Comparison of ENCODE assay signal across 8 mouse cellular contexts in genomic region chr13:13349288-13349687, GRCm38 (mm10). TPM values are rescaled to one million over a fixed set of nuclear protein-coding genes. Genes with fewer than 3 reads are reported as not detected.
A peak's percentile ranks its signal among the peaks of the same experiment; 100 is the strongest.
DNase-seq lines count a peak whose midpoint lies in the region; ATAC-seq and TF ChIP-seq lines count a peak whose summit lies in the region.

No protein-coding gene starts in this region.

- H3K4me3 ChIP-seq in intestine, postnatal 0 days (ENCODE audit: low read depth, low read length) = no peak overlapping the region
- H3K4me3 ChIP-seq in intestine, embryonic 15.5 days (replicated peaks) = no peak overlapping the region
- no peak overlapping the region for H3K4me3 ChIP-seq in G1E (ENCODE audit: low read depth, low read length)
- H3K4me3 ChIP-seq in liver, postnatal 0 days (ENCODE audit: low read depth, low read length) = no peak overlapping the region
- no peak overlapping the region for H3K4me3 ChIP-seq in intestine, embryonic 16.5 days (ENCODE audit: low read length)

- TF ChIP-seq EP300 in liver, postnatal 0 days (IDR thresholded peaks at IDR 0.05; ENCODE audit: low read depth) = no peak

- no peak for DNase-seq in G1E (ENCODE audit: low spot score)
- peak; percentile 19 for DNase-seq in brain, embryonic 14.5 days (ENCODE audit: low read depth)
- DNase-seq in liver, postnatal 0 days = peak; percentile 61
- peak; percentile 68 for DNase-seq in right cerebral cortex, postnatal 14 days

- no peak overlapping the region for H3K4me2 ChIP-seq in intestine, postnatal 0 days (replicated peaks; ENCODE audit: low read depth)
- no peak overlapping the region for H3K4me2 ChIP-seq in intestine, embryonic 15.5 days (replicated peaks)
- H3K4me2 ChIP-seq in liver, postnatal 0 days (ENCODE audit: low read depth, low read length) = no peak overlapping the region
- H3K4me2 ChIP-seq in intestine, embryonic 16.5 days (ENCODE audit: low read depth, low read length) = no peak overlapping the region

- ATAC-seq in intestine, postnatal 0 days = no peak
- ATAC-seq in intestine, embryonic 15.5 days = no peak
- peak; percentile 28; the same call in 1 of the 2 replicates for ATAC-seq in G1E (ENCODE audit: extremely low read depth, insufficient number of reproducible peaks, low FRiP score, poor library complexity, severe bottlenecking)
- ATAC-seq in granulocyte monocyte progenitor cell, adult 5-6 weeks (replicated peaks; ENCODE audit: poor library complexity, severe bottlenecking) = peak; percentile 69
- no peak for ATAC-seq in liver, postnatal 0 days
- ATAC-seq in intestine, embryonic 16.5 days = no peak

- H3K27me3 ChIP-seq in intestine, postnatal 0 days (replicated peaks; ENCODE audit: control insufficient read depth, insufficient read depth, low read length) = no peaks in the 10 kb centered on the region
- no peaks in the 10 kb centered on the region for H3K27me3 ChIP-seq in intestine, embryonic 15.5 days (replicated peaks)
- no peaks in the 10 kb centered on the region for H3K27me3 ChIP-seq in G1E (ENCODE audit: insufficient read depth, low read length)
- no peaks in the 10 kb centered on the region for H3K27me3 ChIP-seq in liver, postnatal 0 days (ENCODE audit: insufficient read depth, low read length)
- H3K27me3 ChIP-seq in intestine, embryonic 16.5 days (replicated peaks; ENCODE audit: control insufficient read depth, insufficient read depth, low read length) = no peaks in the 10 kb centered on the region

- no peak for TF ChIP-seq POLR2A in brain, embryonic 14.5 days (IDR thresholded peaks at IDR 0.05; ENCODE audit: borderline replicate concordance, extremely low read depth, insufficient read depth, insufficient read length, poor library complexity, severe bottlenecking)

- H3K9me3 ChIP-seq in intestine, postnatal 0 days (ENCODE audit: control insufficient read depth) = no peaks in the 10 kb centered on the region
- H3K9me3 ChIP-seq in intestine, embryonic 15.5 days = no peaks in the 10 kb centered on the region
- no peaks in the 10 kb centered on the region for H3K9me3 ChIP-seq in G1E (replicated peaks)
- H3K9me3 ChIP-seq in liver, postnatal 0 days (ENCODE audit: low read length) = no peaks in the 10 kb centered on the region
- no peaks in the 10 kb centered on the region for H3K9me3 ChIP-seq in intestine, embryonic 16.5 days (ENCODE audit: control insufficient read depth, low read length)

- no peaks in the 10 kb centered on the region for H3K36me3 ChIP-seq in intestine, postnatal 0 days (ENCODE audit: control insufficient read depth, insufficient read depth)
- H3K36me3 ChIP-seq in intestine, embryonic 15.5 days = no peaks in the 10 kb centered on the region
- H3K36me3 ChIP-seq in G1E (replicated peaks) = no peaks in the 10 kb centered on the region
- no peaks in the 10 kb centered on the region for H3K36me3 ChIP-seq in liver, postnatal 0 days (replicated peaks; ENCODE audit: insufficient read depth, low read length)
- no peaks in the 10 kb centered on the region for H3K36me3 ChIP-seq in intestine, embryonic 16.5 days (ENCODE audit: control insufficient read depth, insufficient read depth, low read length)

- peak; percentile 53 for TF ChIP-seq CTCF in intestine, postnatal 0 days (IDR thresholded peaks at IDR 0.05; ENCODE audit: low read depth)
- no peak for TF ChIP-seq CTCF in G1E (IDR thresholded peaks at IDR 0.05; ENCODE audit: low read depth, low read length)
- no peak for TF ChIP-seq CTCF in brain, embryonic 14.5 days (IDR thresholded peaks at IDR 0.05; ENCODE audit: borderline replicate concordance, extremely low read depth, insufficient read depth, insufficient read length)
- peak; percentile 56 for TF ChIP-seq CTCF in liver, postnatal 0 days (IDR thresholded peaks at IDR 0.05; ENCODE audit: low read depth)

- no peak overlapping the region for H3K27ac ChIP-seq in intestine, postnatal 0 days (ENCODE audit: low read depth, low read length)
- H3K27ac ChIP-seq in intestine, embryonic 15.5 days = no peak overlapping the region
- H3K27ac ChIP-seq in liver, postnatal 0 days (ENCODE audit: low read depth) = no peak overlapping the region
- no peak overlapping the region for H3K27ac ChIP-seq in intestine, embryonic 16.5 days (ENCODE audit: low read length)

- WGBS in intestine, postnatal 0 days = 61% methylated on average over 4 of the region's 4 CpGs
- 72% methylated on average over 4 of the region's 4 CpGs for WGBS in intestine, embryonic 15.5 days
- WGBS in liver, postnatal 0 days (ENCODE audit: insufficient replicate concordance) = 52% methylated on average over 4 of the region's 4 CpGs
- 68% methylated on average over 4 of the region's 4 CpGs for WGBS in intestine, embryonic 16.5 days

- no peaks in the 10 kb centered on the region for H3K4me1 ChIP-seq in intestine, postnatal 0 days (replicated peaks; ENCODE audit: control insufficient read depth, insufficient read depth, low read length)
- no peaks in the 10 kb centered on the region for H3K4me1 ChIP-seq in intestine, embryonic 15.5 days (replicated peaks)
- no peaks in the 10 kb centered on the region for H3K4me1 ChIP-seq in G1E (ENCODE audit: insufficient read depth, low read depth, low read length)
- H3K4me1 ChIP-seq in liver, postnatal 0 days (ENCODE audit: insufficient read depth) = no peaks in the 10 kb centered on the region
- H3K4me1 ChIP-seq in intestine, embryonic 16.5 days (ENCODE audit: control insufficient read depth, insufficient read depth, low read length) = no peaks in the 10 kb centered on the region

- no peak overlapping the region for H3K9ac ChIP-seq in intestine, postnatal 0 days (ENCODE audit: low read depth, low read length)
- no peak overlapping the region for H3K9ac ChIP-seq in intestine, embryonic 15.5 days
- H3K9ac ChIP-seq in liver, postnatal 0 days (replicated peaks) = no peak overlapping the region
- no peak overlapping the region for H3K9ac ChIP-seq in intestine, embryonic 16.5 days (ENCODE audit: low read depth, low read length)

RNA-seq across cellular contexts. Expression of gene Gpr137b, which starts 44.5 kb away (rescaled TPM):
- polyA plus RNA-seq in intestine, postnatal 0 days (2015; fragmentation: Nextera tagmentation; extraction: Ambion mirVana) = 3.6 and 4.4 TPM in 2 replicates
- polyA plus RNA-seq in intestine, embryonic 15.5 days (2015; fragmentation: Nextera tagmentation; extraction: Ambion mirVana) = 5.9 and 6.0 TPM in 2 replicates
- total RNA-seq in G1E (2014; fragmentation: Nextera tagmentation) = not detected in 2 replicates
- total RNA-seq in G1E (2017) = 0.12 and 0.27 TPM in 2 replicates
- polyA plus RNA-seq in G1E (2012) = not detected in 2 replicates
- 29.8 and 30.7 TPM in 2 replicates for polyA plus RNA-seq in brain, embryonic 14.5 days (2012; rRNA removed)
- not detected in 2 replicates for total RNA-seq in granulocyte monocyte progenitor cell, adult 5-6 weeks (2014; fragmentation: Nextera tagmentation)
- 3.3 TPM in 1 of 2 replicates, not detected in the other for total RNA-seq in granulocyte monocyte progenitor cell, adult 5-6 weeks (2017)
- 2.2 and 3.6 TPM in 2 replicates for polyA plus RNA-seq in liver, postnatal 0 days (2015; fragmentation: Nextera tagmentation; extraction: Ambion mirVana)
- 4.7 and 5.2 TPM in 2 replicates for polyA plus RNA-seq in intestine, embryonic 16.5 days (2015; fragmentation: Nextera tagmentation; extraction: Ambion mirVana)

Comparison
In these comparisons a context has a peak if more than half of its experiments do, and no peak if none do; other contexts are left out.
1. ATAC-seq: peak in G1E (single experiment) and granulocyte monocyte progenitor cell, adult 5-6 weeks (single experiment); none in intestine, postnatal 0 days (single experiment), intestine, embryonic 15.5 days (single experiment), liver, postnatal 0 days (single experiment) and intestine, embryonic 16.5 days (single experiment).
2. CTCF ChIP-seq: peak in intestine, postnatal 0 days (single experiment) and liver, postnatal 0 days (single experiment); none in G1E (single experiment) and brain, embryonic 14.5 days (single experiment).